Mouse (Mus musculus) embryonic facial prominence, embryonic 14.5 days (tissue): ENCODE measurements around the gene Malsu1. TPM values are rescaled to one million over a fixed set of nuclear protein-coding genes. Genes with fewer than 3 reads are reported as not detected.

ENCODE experiments used
- ATAC-seq: fragments of 200-750 bp; cut with Nextera tagmentation; 2 replicates; pipeline ENCODE4 v1.8.0; 2017; ENCODE audit warnings: low read depth, moderate number of reproducible peaks, moderate TSS enrichment
- DNase-seq: peaks from one replicate; pipeline ENCODE4 v3.0.0-alpha.2; 2015; ENCODE audit warnings: low spot score
- H3K27ac ChIP-seq: fragments of 300-500 bp; sonication (generic); replicated peaks from 2 replicates; pipeline ENCODE4 v1.5.1; 2014; ENCODE audit warnings: low read depth, mild to moderate bottlenecking, low read length, moderate library complexity
- H3K27me3 ChIP-seq: fragments of 300-500 bp; sonication (generic); replicated peaks from 2 replicates; pipeline ENCODE4 v1.6.1; 2014; ENCODE audit warnings: low read length; ENCODE audit not compliant: control insufficient read depth, insufficient read depth
- H3K36me3 ChIP-seq: fragments of 300-500 bp; sonication (generic); 2 replicates; pipeline ENCODE4 v1.6.1; 2014; ENCODE audit warnings: low read length, mixed read lengths; ENCODE audit not compliant: control insufficient read depth, insufficient read depth
- H3K4me1 ChIP-seq: fragments of 300-500 bp; sonication (generic); 2 replicates; pipeline ENCODE4 v1.6.1; 2014; ENCODE audit warnings: antibody characterized with exemption, low read length; ENCODE audit not compliant: control insufficient read depth, insufficient read depth
- H3K4me2 ChIP-seq: fragments of 300-500 bp; sonication (generic); 2 replicates; pipeline ENCODE4 v1.6.1; 2014; ENCODE audit warnings: low read depth, mild to moderate bottlenecking, low read length, moderate library complexity, mixed read lengths
- H3K4me3 ChIP-seq: fragments of 300-500 bp; sonication (generic); 2 replicates; pipeline ENCODE4 v1.5.1; 2014; ENCODE audit warnings: low read depth, mild to moderate bottlenecking, low read length
- H3K9ac ChIP-seq: fragments of 300-500 bp; sonication (generic); 2 replicates; pipeline ENCODE4 v1.6.1; 2014; ENCODE audit warnings: low read depth, mild to moderate bottlenecking, low read length, moderate library complexity, mixed read lengths
- H3K9me3 ChIP-seq: fragments of 300-500 bp; sonication (generic); 2 replicates; pipeline ENCODE4 v1.6.1; 2016; ENCODE audit warnings: low read length; ENCODE audit not compliant: control insufficient read depth
- WGBS: fragments of 180-500 bp; shearing (Covaris S2); extraction: QIAGEN DNeasy Blood & Tissue Kit; methylation state at CpG from one replicate; pipeline ENCODE4 v1.1.7; 2014; 5-methylcytosine and 5-hydroxymethylcytosine counted together
- polyA plus RNA-seq: library from polyadenylated mRNA; unstranded; fragments of >200 nt; fragmentation: Nextera tagmentation; extraction: Ambion mirVana; gene quantifications from 2 replicates; pipeline ENCODE4 v1.2.1, GENCODE M21; 2014

Gene Malsu1
- polyA plus RNA-seq, 1 experiment from 2014 or later = 72.1 TPM

GRCm38 (mm10) chr6:49037268-49037662, 36.3 kb upstream of the Malsu1 start:
- H3K27me3 ChIP-seq = no peaks in the 10 kb centered on the region
- no peak for ATAC-seq
- no peaks in the 10 kb centered on the region for H3K36me3 ChIP-seq
- H3K4me2 ChIP-seq = no peak overlapping the region
- 0 out of 2 replicates have a peak, but pooled peaks cover 3% of the 10 kb centered on the region for H3K4me1 ChIP-seq
- H3K27ac ChIP-seq = no peak overlapping the region
- H3K9me3 ChIP-seq = no peaks in the 10 kb centered on the region
- no peak overlapping the region for H3K9ac ChIP-seq
- H3K4me3 ChIP-seq = no peak overlapping the region
- no peak for DNase-seq
- 78% methylated on average over 10 of the region's 12 CpGs for WGBS

GRCm38 (mm10) chr6:49039470-49040180, 34.0 kb upstream of the Malsu1 start:
- Histone ChIP-seq H3K9ac (peak overlapping the region; percentile 60), H3K27ac (no peak overlapping the region), H3K27me3 (no peaks in the 10 kb centered on the region), H3K4me2 (peak overlapping the region; percentile 43), H3K4me3 (peak overlapping the region; percentile 35), H3K36me3 (no peaks in the 10 kb centered on the region), H3K9me3 (no peaks in the 10 kb centered on the region), H3K4me1 (0 out of 2 replicates have a peak, but pooled peaks cover 3% of the 10 kb centered on the region)
- 15% methylated on average over 17 of the region's 18 CpGs for WGBS
- no peak; the same call in 1 of the 2 replicates for ATAC-seq
- DNase-seq = peak; percentile 80

- no peaks in the 10 kb centered on the region for H3K4me1 ChIP-seq
- ATAC-seq (no peak), DNase-seq (no peak)
- no peak overlapping the region for H3K27ac ChIP-seq
- no peak overlapping the region for H3K4me3 ChIP-seq
- 69% methylated on average over 6 of the region's 6 CpGs for WGBS
- no peak overlapping the region for H3K4me2 ChIP-seq
- no peaks in the 10 kb centered on the region for H3K27me3 ChIP-seq
- no peaks in the 10 kb centered on the region for H3K9me3 ChIP-seq
- no peak overlapping the region for H3K9ac ChIP-seq
- H3K36me3 ChIP-seq = no peaks in the 10 kb centered on the region
Measured at GRCm38 (mm10) chr6:49046502-49046901, 27.1 kb upstream of the Malsu1 start.

DNA sequence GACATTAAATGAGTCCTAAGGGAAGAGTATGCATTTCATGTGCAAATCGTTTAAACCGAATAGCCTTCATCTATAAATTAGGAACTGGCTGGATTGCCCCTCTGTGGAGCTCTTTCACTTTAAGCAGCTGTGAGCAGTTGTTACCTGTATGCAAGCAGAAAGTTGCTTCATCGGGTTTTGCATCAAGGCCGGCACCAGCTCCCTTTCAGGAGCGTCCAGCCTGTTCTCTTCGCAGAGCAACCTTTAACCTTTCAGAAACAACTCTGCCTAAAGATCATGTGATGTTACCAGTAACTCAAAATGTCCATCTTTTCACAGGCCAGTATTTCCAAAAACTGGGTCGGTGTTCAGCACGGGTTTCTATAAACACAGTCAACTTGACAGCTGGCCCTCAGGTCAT, 26.6 kb upstream of the Malsu1 start:
- no peak overlapping the region for H3K4me3 ChIP-seq
- H3K9me3 ChIP-seq = no peaks in the 10 kb centered on the region
- H3K9ac ChIP-seq = no peak overlapping the region
- no peaks in the 10 kb centered on the region for H3K27me3 ChIP-seq
- DNase-seq (no peak), ATAC-seq (no peak)
- no peak overlapping the region for H3K27ac ChIP-seq
- 69% methylated on average over 8 of the region's 8 CpGs for WGBS
- no peaks in the 10 kb centered on the region for H3K4me1 ChIP-seq
- H3K4me2 ChIP-seq = no peak overlapping the region
- H3K36me3 ChIP-seq = no peaks in the 10 kb centered on the region

DNA sequence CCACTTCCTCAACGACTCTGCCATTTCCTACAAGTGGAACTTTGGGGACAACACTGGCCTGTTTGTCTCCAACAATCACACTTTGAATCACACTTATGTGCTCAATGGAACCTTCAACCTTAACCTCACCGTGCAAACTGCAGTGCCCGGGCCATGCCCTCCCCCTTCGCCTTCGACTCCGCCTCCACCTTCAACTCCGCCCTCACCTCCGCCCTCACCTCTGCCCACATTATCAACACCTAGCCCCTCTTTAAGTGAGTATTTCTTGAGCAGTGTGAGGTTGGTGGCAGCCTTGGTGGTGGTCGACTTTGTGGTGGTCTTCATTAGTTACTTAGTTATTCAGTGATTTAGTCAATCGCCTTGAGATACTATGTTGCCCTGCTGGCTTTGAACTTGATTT, 25.7 kb upstream of the Malsu1 start:
- Histone ChIP-seq H3K36me3 (no peaks in the 10 kb centered on the region), H3K4me2 (no peak overlapping the region), H3K4me3 (no peak overlapping the region), H3K4me1 (no peaks in the 10 kb centered on the region), H3K27me3 (no peaks in the 10 kb centered on the region), H3K9ac (no peak overlapping the region), H3K9me3 (no peaks in the 10 kb centered on the region), H3K27ac (no peak overlapping the region)
- DNase-seq (no peak), ATAC-seq (no peak)
- 78% methylated on average over 10 of the region's 10 CpGs for WGBS

DNA sequence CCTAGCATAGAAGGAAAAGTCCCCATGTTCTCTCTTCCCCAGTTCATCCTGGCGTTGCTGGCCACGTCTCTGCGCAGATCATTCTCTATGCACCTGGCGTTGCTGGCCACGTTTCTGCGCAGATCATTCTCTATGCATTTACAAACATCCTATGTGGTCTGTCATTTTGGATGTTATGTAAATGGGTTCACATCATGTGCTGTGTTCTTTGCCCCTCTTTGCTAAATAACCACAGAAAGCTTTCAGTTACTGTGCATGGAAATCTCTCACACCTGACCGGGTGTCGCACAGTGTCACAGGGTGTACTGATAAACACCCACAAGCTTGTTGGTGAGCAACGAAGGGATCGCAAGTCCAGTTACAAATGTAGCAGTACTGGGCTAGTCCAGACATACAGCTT, 25.2 kb upstream of the Malsu1 start:
- Histone ChIP-seq H3K9me3 (no peaks in the 10 kb centered on the region), H3K36me3 (no peaks in the 10 kb centered on the region), H3K27me3 (no peaks in the 10 kb centered on the region), H3K9ac (no peak overlapping the region), H3K27ac (no peak overlapping the region), H3K4me2 (no peak overlapping the region), H3K4me3 (no peak overlapping the region), H3K4me1 (no peaks in the 10 kb centered on the region)
- ATAC-seq (no peak), DNase-seq (no peak)
- 87% methylated on average over 10 of the region's 10 CpGs for WGBS

- H3K27me3 ChIP-seq = no peaks in the 10 kb centered on the region
- ATAC-seq = no peak
- no peak overlapping the region for H3K4me3 ChIP-seq
Measured at GRCm38 (mm10) chr6:49050677-49051410, 22.8 kb upstream of the Malsu1 start.

GRCm38 (mm10) chr6:49052191-49052590, 21.4 kb upstream of the Malsu1 start:
- H3K36me3 ChIP-seq = no peaks in the 10 kb centered on the region
- H3K4me3 ChIP-seq = no peak overlapping the region
- H3K27me3 ChIP-seq = no peaks in the 10 kb centered on the region
- H3K9me3 ChIP-seq = no peaks in the 10 kb centered on the region
- ATAC-seq (no peak), DNase-seq (no peak)
- no peaks in the 10 kb centered on the region for H3K4me1 ChIP-seq
- WGBS = 64% methylated on average over 5 of the region's 5 CpGs
- no peak overlapping the region for H3K9ac ChIP-seq
- H3K27ac ChIP-seq = no peak overlapping the region
- H3K4me2 ChIP-seq = no peak overlapping the region

More at GRCm38 (mm10) chr6:49050677-49051410, 22.8 kb upstream of the Malsu1 start:
- no peaks in the 10 kb centered on the region for H3K4me1 ChIP-seq
- no peak for DNase-seq
- H3K36me3 ChIP-seq = no peaks in the 10 kb centered on the region
- no peak overlapping the region for H3K9ac ChIP-seq
- H3K9me3 ChIP-seq = no peaks in the 10 kb centered on the region
- H3K4me2 ChIP-seq = no peak overlapping the region
- no peak overlapping the region for H3K27ac ChIP-seq
- 61% methylated on average over 11 of the region's 11 CpGs for WGBS
